Mouse (Mus musculus) CH12.LX (cell line): ENCODE measurements at regions not wholly inside any gene's neighbourhood (a gene's known extent, or its start where the extent isn't known, plus 50 kb on each side); places are given as distances from the start of the nearest gene placed in this dataset.

Experiments used
- CHD2 ChIP-seq: IDR thresholded peaks from 2 replicates; pipeline ENCODE4 v1.6.1; 2011; ENCODE audit warnings: low read length, improper control_type of control experiment
- CTCF ChIP-seq, 2 experiments: IDR thresholded peaks in 1 of 2; conservative IDR thresholded peaks in 1 of 2; 2 replicates each; pipeline ENCODE4 v1.5.1; 2011 to 2012; ENCODE audit warnings: low read depth in 2 of 2, low read length in 2 of 2, improper control_type of control experiment in 1 of 2, inconsistent platforms in 1 of 2, mild to moderate bottlenecking in 1 of 2, moderate library complexity in 1 of 2
- ETS1 ChIP-seq: conservative IDR thresholded peaks from 2 replicates; pipeline ENCODE4 v1.6.1; 2012; ENCODE audit warnings: low read depth, mild to moderate bottlenecking, inconsistent platforms, low read length, improper control_type of control experiment, moderate library complexity
- HCFC1 ChIP-seq: IDR thresholded peaks from 2 replicates; pipeline ENCODE4 v1.6.1; 2012; ENCODE audit warnings: low read depth, mild to moderate bottlenecking, inconsistent platforms, low read length, improper control_type of control experiment
- JUN ChIP-seq: IDR thresholded peaks from 2 replicates; pipeline ENCODE4 v1.6.1; 2011; ENCODE audit warnings: low read depth, mild to moderate bottlenecking, low read length, improper control_type of control experiment, moderate library complexity; ENCODE audit not compliant: insufficient read depth
- JUND ChIP-seq: conservative IDR thresholded peaks from 2 replicates; pipeline ENCODE4 v1.6.1; 2011; ENCODE audit warnings: low read depth, low read length, improper control_type of control experiment
- MAX ChIP-seq: IDR thresholded peaks from 2 replicates; pipeline ENCODE4 v1.6.1; 2011; ENCODE audit warnings: low read length, improper control_type of control experiment
- MXI1 ChIP-seq: IDR thresholded peaks from 2 replicates; pipeline ENCODE4 v1.6.1; 2011; ENCODE audit warnings: mild to moderate bottlenecking, low read depth, low read length, improper control_type of control experiment
- POLR2A ChIP-seq: IDR thresholded peaks from 2 replicates; pipeline ENCODE4 v1.6.1; 2011; ENCODE audit warnings: low read depth, mild to moderate bottlenecking, improper control_type of control experiment, low read length
- RCOR1 ChIP-seq: conservative IDR thresholded peaks from 2 replicates; pipeline ENCODE4 v1.6.1; 2012; ENCODE audit warnings: low read depth, mild to moderate bottlenecking, inconsistent platforms, low read length, improper control_type of control experiment
- TBP ChIP-seq: conservative IDR thresholded peaks from 2 replicates; pipeline ENCODE4 v1.6.1; 2011; ENCODE audit warnings: low read depth, low read length, improper control_type of control experiment
- TCF12 ChIP-seq: IDR thresholded peaks from 2 replicates; pipeline ENCODE4 v1.6.1; 2014; ENCODE audit warnings: low read depth, mild to moderate bottlenecking, inconsistent platforms, low read length, improper control_type of control experiment
- USF1 ChIP-seq: IDR thresholded peaks from 2 replicates; pipeline ENCODE4 v1.6.1; 2014; ENCODE audit warnings: low read depth, mild to moderate bottlenecking, inconsistent platforms, low read length, improper control_type of control experiment
- ZNF384 ChIP-seq: IDR thresholded peaks from 2 replicates; pipeline ENCODE4 v1.6.1; 2012; ENCODE audit warnings: low read depth, low read length, improper control_type of control experiment, inconsistent platforms

GRCm38 (mm10) chr11:65358908-65359307 lies 89.1 kb upstream of the Myocd start:
- TF ChIP-seq CHD2 (no peak), CTCF (conservative IDR thresholded peaks at IDR 0.05 in 1 of 2, IDR thresholded peaks at IDR 0.05 in 1 of 2; ENCODE audit: low read depth in 2 of 2, low read length in 2 of 2) (no peak), MXI1 (no peak), HCFC1 (no peak), ETS1 (no peak), TCF12 (no peak), POLR2A (no peak), TBP (no peak), JUND (no peak), JUN (no peak), RCOR1 (no peak), USF1 (no peak), ZNF384 (no peak), MAX (no peak)
